Mouse (Mus musculus) liver, postnatal 0 days (tissue): Measurements from ENCODE around the gene Bdp1.
"Not testable (repeated sequence)": the region's sequence is repeated elsewhere in the genome, so short reads cannot be mapped to it uniquely, and the experiment has no call there.

Source experiments
- CTCF ChIP-seq: sonication (generic); IDR thresholded peaks from 2 replicates; pipeline ENCODE4 v1.5.1; 2016; ENCODE audit warnings: antibody characterized with exemption, low read depth
- EP300 ChIP-seq: IDR thresholded peaks from 2 replicates; pipeline ENCODE4 v1.6.1; 2016; ENCODE audit warnings: antibody characterized with exemption, low read depth, mild to moderate bottlenecking

GRCm38 (mm10) chr13:100057738-100058137 is 46.1 kb downstream of the Bdp1 start:
- TF ChIP-seq CTCF, EP300: not testable (repeated sequence)
